Mouse (Mus musculus): ENCODE data around the gene Adat1.
"Not testable (repeated sequence)": the region's sequence is repeated elsewhere in the genome, so short reads cannot be mapped to it uniquely, and the experiment has no call there.

Gene Adat1

GRCm38 (mm10) chr8:111940171-111941100, 51.7 kb downstream of the Adat1 start, which contains the start of gene Gabarapl2:
TSS of gene Gabarapl2 (plus strand) at chr8:111940703.
- ATAC-seq (ENCODE audit: insufficient number of reproducible peaks, low FRiP score, low TSS enrichment): peak; percentile 97

DNA sequence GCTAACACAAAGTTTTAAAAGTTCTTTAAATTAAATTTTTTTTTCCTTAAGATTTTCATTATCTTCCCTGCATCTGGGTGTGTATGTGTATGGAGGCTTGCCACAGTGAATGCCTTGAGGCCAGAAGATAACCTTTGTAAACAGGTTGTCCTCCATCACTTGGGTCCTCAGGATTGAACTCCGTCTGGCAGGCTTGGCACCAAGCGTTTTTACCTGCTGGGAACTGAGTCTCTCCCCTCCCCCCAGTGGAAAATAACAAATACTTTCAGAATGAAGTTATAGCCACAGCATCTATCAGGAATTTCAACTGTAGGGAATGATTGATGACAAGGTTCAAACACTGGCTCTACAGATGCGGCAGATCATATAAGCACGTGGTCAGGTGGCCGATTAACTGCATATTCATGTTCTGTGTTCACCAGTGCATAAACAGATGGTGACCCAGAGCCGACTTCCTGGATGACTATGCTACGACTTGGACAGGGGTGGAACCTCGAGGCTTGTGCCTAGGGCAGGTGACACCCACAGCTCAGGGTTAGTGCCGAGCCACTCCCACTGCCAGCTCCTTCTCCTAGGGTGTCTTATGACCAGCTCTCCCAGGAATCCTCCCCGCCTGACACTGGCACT, 52.5 kb downstream of the Adat1 start:
- ATAC-seq (ENCODE audit: insufficient number of reproducible peaks, low FRiP score, low TSS enrichment): peak; percentile 69

DNA sequence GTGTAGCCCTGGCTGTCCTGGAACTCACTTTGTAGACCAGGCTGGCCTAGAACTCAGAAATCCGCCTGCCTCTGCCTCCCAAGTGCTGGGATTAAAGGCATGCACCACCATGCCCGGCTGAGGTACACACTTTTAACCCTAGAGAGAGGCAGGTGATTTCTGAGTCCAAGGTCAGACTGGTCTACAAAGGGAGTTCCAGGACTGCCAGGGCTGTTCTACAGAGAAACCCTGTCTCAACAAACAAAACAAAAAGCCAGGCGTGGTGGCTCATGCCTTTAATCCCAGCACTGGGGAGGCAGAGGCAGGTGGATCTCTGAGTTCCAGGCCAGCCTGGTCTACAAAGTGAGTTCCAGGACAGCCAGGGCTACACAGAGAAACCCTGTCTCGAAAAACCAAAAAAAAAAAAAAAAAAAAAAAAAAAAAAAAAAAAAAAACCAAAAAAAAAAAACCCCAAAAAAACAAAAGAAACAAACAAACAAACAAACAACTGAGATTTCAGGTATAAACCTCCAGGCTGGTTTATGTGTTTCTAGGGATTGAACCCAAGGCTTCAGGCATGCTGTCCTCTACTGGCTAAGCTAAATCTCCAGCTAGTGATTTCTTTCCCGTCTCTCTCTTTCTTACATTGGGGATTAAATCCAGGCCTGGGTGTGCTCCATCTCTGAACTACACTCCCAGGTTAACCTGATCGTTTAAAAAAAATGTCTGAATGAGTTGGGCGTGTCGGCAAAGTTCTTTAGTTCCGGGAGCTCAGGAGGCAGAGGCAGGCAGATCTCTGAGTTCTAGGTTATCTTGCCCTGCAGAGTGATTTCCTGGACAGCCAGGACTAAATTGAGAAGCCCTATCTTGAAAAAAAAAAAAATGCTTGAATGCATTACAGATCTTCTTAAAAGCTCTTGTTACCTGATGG, 53.8 kb downstream of the Adat1 start:
- ATAC-seq (ENCODE audit: insufficient number of reproducible peaks, low FRiP score, low TSS enrichment): not testable (repeated sequence)

GRCm38 (mm10) chr8:111937184-111937583, 54.9 kb downstream of the Adat1 start:
- no peak for ATAC-seq (ENCODE audit: insufficient number of reproducible peaks, low FRiP score, low TSS enrichment)

- ATAC-seq (ENCODE audit: insufficient number of reproducible peaks, low FRiP score, low TSS enrichment): no peak
Measured at GRCm38 (mm10) chr8:111934201-111934600, 57.9 kb downstream of the Adat1 start.

DNA sequence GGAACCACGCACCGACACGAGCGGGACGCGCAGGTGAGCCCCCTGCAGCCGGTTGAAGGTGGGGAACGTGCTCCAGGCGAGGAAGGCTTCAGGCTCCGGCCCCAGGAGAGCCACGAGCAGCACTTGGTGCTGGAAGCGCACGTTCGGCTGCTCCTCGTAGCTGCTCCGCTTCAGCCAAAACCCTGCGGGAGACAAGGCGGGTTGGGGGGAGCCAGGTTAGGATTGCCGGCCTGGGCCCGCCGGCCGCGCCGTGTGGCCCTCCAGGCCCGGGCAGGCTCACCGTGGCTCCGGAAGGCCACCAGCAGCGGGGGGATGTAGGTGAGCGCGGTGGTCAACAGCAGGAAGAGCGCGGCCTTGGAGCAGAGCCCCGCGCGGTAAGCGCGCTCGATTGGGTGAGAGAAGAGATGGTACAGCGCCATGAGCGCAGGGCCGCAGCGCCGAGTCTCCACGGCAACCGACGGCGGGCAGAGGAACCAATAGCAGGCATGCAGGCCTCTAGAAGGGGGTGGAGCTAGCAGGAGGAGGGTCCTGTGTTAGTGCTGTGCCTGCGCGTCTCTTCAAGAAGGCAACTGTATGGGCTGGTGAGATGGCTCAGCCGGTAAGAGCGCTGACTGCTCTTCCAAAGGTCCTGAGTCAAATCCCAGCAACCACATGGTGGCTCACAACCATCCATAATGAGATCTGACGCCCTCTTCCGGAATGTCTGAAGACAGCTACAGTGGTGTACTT, 58.6 kb downstream of the Adat1 start, which contains the start of gene Tmem231:
TSS of gene Tmem231 (minus strand) at position 534 of the 729 bp plus-strand sequence.
- peak; percentile 99 for ATAC-seq (ENCODE audit: insufficient number of reproducible peaks, low FRiP score, low TSS enrichment)

- no peak for ATAC-seq (ENCODE audit: insufficient number of reproducible peaks, low FRiP score, low TSS enrichment)
Measured at GRCm38 (mm10) chr8:111932580-111933336, 59.3 kb downstream of the Adat1 start.

GRCm38 (mm10) chr8:111931721-111932120, 60.4 kb downstream of the Adat1 start:
- ATAC-seq (ENCODE audit: insufficient number of reproducible peaks, low FRiP score, low TSS enrichment): no peak

- ATAC-seq (ENCODE audit: insufficient number of reproducible peaks, low FRiP score, low TSS enrichment): no peak
Measured at GRCm38 (mm10) chr8:111929648-111930344, 62.3 kb downstream of the Adat1 start.

DNA sequence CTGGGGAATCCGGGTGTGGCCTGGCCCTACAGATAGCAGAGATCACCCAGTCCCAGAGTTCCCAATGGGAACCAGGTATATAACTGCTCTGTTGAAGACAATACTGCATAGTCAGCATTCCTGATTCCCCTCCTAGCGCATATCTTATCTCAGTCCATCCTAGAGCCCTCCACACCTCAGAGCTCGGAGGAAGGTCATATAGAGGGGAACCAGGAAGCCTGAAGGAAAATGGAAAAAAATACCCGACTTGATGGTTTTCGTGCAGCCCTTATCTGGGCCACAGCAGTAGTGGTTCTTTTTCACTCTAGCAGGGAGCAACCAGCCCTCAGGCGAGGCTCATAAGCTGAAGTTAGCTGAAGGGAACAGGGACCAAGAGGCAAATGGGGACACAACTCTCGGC, 67.1 kb downstream of the Adat1 start:
- no peak for ATAC-seq (ENCODE audit: insufficient number of reproducible peaks, low FRiP score, low TSS enrichment)

DNA sequence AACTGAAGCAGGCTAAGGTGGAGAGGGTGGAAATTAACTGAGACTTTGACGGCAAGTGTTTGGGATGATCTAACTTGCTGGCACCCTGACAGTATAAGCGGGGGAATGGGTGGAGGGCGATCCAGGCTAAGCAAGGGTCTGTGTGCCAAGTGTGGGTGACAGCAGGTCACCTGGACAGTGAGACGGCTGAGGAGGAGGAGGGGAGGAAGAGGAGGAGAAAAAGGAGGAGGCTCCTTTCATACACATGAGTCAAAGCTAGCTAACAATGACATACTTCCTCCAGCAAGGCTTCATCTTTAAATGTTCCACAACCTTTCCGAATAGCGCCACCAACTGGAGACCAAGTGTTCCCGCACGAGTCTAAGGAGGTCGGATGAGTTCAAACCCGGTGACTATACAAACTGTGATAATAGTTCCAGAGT, 68.7 kb downstream of the Adat1 start:
- peak; percentile 91 for ATAC-seq (ENCODE audit: insufficient number of reproducible peaks, low FRiP score, low TSS enrichment)

DNA sequence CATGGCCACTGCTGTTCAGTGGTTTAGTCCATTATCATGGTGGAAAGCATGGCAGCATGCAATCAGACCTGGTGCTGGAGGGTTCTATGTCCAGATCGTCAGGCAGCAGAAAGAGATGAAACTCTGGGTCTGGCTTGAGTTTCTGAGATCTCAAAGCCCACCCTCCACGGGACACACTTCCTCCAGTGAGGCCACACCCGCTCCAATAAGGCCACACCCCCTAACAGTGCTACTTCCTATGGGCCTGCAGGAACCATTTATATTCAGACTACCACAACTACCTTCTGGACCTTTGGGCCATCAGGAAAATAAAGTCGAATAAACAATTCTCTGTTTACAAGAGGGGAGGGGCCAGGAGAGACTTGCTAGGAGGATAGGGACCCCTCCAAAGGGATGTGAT, 71.1 kb downstream of the Adat1 start:
- no peak for ATAC-seq (ENCODE audit: insufficient number of reproducible peaks, low FRiP score, low TSS enrichment)

DNA sequence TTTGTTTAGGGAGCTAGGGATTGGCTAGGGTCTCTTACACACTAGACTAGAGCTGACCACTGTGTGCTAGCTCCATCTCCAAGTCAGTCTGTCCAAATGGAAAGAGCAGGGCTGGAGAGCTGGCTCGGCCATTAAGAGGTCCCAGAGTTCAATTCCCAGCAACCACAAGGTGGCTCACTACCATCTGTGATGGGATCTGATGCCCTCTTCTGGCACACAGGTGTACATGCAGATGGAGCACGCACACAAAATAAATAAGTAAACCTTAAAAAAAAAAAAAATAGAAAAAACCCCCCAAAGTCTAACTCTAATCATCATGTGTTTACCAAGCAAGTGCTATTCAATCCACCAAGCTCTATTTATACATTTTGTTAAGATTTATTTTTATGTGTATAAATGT, 72.4 kb downstream of the Adat1 start:
- no peak for ATAC-seq (ENCODE audit: insufficient number of reproducible peaks, low FRiP score, low TSS enrichment)
